Mouse (Mus musculus) embryonic facial prominence, embryonic 14.5 days (tissue): ENCODE measurements around the gene Galt. TPM values are rescaled to one million over a fixed set of nuclear protein-coding genes. Genes with fewer than 3 reads are reported as not detected.
A peak's percentile ranks its signal among the peaks of the same experiment; 100 is the strongest.
"Not testable (repeated sequence)": the region's sequence is repeated elsewhere in the genome, so short reads cannot be mapped to it uniquely, and the experiment has no call there.

Source experiments
- ATAC-seq: fragments of 200-750 bp; cut with Nextera tagmentation; 2 replicates; pipeline ENCODE4 v1.8.0; 2017; ENCODE audit warnings: low read depth, moderate number of reproducible peaks, moderate TSS enrichment
- DNase-seq: peaks from one replicate; pipeline ENCODE4 v3.0.0-alpha.2; 2015; ENCODE audit warnings: low spot score
- H3K27ac ChIP-seq: fragments of 300-500 bp; sonication (generic); replicated peaks from 2 replicates; pipeline ENCODE4 v1.5.1; 2014; ENCODE audit warnings: low read depth, mild to moderate bottlenecking, low read length, moderate library complexity
- H3K27me3 ChIP-seq: fragments of 300-500 bp; sonication (generic); replicated peaks from 2 replicates; pipeline ENCODE4 v1.6.1; 2014; ENCODE audit warnings: low read length; ENCODE audit not compliant: control insufficient read depth, insufficient read depth
- H3K36me3 ChIP-seq: fragments of 300-500 bp; sonication (generic); 2 replicates; pipeline ENCODE4 v1.6.1; 2014; ENCODE audit warnings: low read length, mixed read lengths; ENCODE audit not compliant: control insufficient read depth, insufficient read depth
- H3K4me1 ChIP-seq: fragments of 300-500 bp; sonication (generic); 2 replicates; pipeline ENCODE4 v1.6.1; 2014; ENCODE audit warnings: antibody characterized with exemption, low read length; ENCODE audit not compliant: control insufficient read depth, insufficient read depth
- H3K4me2 ChIP-seq: fragments of 300-500 bp; sonication (generic); 2 replicates; pipeline ENCODE4 v1.6.1; 2014; ENCODE audit warnings: low read depth, mild to moderate bottlenecking, low read length, moderate library complexity, mixed read lengths
- H3K4me3 ChIP-seq: fragments of 300-500 bp; sonication (generic); 2 replicates; pipeline ENCODE4 v1.5.1; 2014; ENCODE audit warnings: low read depth, mild to moderate bottlenecking, low read length
- H3K9ac ChIP-seq: fragments of 300-500 bp; sonication (generic); 2 replicates; pipeline ENCODE4 v1.6.1; 2014; ENCODE audit warnings: low read depth, mild to moderate bottlenecking, low read length, moderate library complexity, mixed read lengths
- H3K9me3 ChIP-seq: fragments of 300-500 bp; sonication (generic); 2 replicates; pipeline ENCODE4 v1.6.1; 2016; ENCODE audit warnings: low read length; ENCODE audit not compliant: control insufficient read depth
- WGBS: fragments of 180-500 bp; shearing (Covaris S2); extraction: QIAGEN DNeasy Blood & Tissue Kit; methylation state at CpG from one replicate; pipeline ENCODE4 v1.1.7; 2014; 5-methylcytosine and 5-hydroxymethylcytosine counted together
- polyA plus RNA-seq: library from polyadenylated mRNA; unstranded; fragments of >200 nt; fragmentation: Nextera tagmentation; extraction: Ambion mirVana; gene quantifications from 2 replicates; pipeline ENCODE4 v1.2.1, GENCODE M21; 2014

Galt gene
- polyA plus RNA-seq, 1 experiment from 2014 or later = 35.1 TPM

DNA sequence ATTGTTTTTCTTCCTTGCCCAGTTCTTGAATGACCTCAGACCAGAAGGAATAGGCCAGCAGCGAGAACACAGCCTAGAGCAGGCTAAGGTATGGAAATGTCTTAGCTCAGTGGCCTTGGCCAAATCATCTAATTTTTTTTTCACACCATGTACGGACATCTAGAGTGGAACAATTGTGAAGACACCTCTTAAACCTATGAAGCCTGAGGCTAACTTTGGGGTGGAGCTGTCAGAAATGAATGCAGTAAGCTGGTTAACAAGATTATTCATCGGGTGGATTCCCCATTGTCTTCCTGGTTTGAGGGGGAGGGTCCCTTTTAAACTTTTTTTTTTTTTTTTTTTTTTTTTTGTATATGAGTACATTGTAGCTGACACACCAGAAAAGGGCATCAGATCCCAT is 19.5 kb downstream of the Galt start:
- Histone ChIP-seq H3K4me3 (peak overlapping the region; percentile 37; the same call in 1 of the 2 replicates), H3K9ac (peak overlapping the region; percentile 43; the same call in 1 of the 2 replicates), H3K4me2 (peak overlapping the region; percentile 49)
- not testable (repeated sequence) for DNase-seq, H3K36me3 ChIP-seq, H3K27me3 ChIP-seq, ATAC-seq, H3K27ac ChIP-seq, H3K9me3 ChIP-seq, H3K4me1 ChIP-seq
- 68% methylated on average over 3 of the region's 3 CpGs for WGBS

DNA sequence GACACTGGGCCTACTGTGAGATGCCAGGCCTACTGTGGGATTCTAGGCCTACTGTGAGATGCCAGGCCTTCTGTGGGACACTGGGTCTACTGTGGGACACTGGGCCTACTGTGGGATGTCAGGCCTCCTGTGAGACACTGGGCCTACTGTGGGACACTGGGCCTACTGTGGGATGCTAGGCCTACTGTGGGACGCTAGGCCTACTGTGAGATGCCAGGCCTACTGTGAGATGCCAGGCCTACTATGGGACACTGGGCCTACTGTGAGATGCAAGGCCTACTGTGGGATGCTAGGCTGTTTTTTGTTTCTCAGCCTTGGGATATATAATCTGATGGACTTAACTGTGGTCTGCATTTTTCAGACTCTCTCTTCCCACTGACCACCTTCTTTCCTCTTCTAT is 20.8 kb downstream of the Galt start:
- not testable (repeated sequence) for H3K4me1 ChIP-seq, ATAC-seq, H3K36me3 ChIP-seq, H3K27me3 ChIP-seq, H3K9me3 ChIP-seq, DNase-seq, H3K4me3 ChIP-seq, H3K9ac ChIP-seq, H3K27ac ChIP-seq, H3K4me2 ChIP-seq
- 60% methylated on average over 1 of the region's 1 CpGs for WGBS

DNA sequence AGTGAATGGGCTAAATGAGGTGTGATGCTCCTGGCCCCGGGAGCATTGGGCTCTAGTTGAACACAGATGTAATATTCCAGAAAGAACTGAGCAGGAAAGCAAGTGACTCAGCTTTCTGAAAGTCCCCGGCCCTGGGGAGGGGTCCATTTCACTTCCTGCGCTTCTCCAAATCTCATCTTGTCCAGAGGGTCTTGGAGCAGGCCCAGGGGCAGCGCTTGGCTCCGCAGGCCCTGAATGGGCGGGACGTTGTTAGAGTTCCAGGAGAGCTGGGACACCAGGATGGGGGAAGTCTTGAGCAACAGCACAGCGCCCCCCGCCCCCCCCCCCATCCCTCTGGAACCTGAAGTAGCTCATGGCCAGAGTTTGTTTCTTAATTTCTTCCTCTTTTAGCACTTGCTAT is 26.2 kb downstream of the Galt start:
- WGBS = 11% methylated on average over 3 of the region's 9 CpGs
- H3K27me3 ChIP-seq, H3K4me1 ChIP-seq, DNase-seq, ATAC-seq, H3K9me3 ChIP-seq, H3K4me3 ChIP-seq, H3K36me3 ChIP-seq, H3K27ac ChIP-seq, H3K9ac ChIP-seq: not testable (repeated sequence)
- H3K4me2 ChIP-seq = 0 out of 2 replicates have a peak overlapping the region, but pooled peaks have one; percentile 29

DNA sequence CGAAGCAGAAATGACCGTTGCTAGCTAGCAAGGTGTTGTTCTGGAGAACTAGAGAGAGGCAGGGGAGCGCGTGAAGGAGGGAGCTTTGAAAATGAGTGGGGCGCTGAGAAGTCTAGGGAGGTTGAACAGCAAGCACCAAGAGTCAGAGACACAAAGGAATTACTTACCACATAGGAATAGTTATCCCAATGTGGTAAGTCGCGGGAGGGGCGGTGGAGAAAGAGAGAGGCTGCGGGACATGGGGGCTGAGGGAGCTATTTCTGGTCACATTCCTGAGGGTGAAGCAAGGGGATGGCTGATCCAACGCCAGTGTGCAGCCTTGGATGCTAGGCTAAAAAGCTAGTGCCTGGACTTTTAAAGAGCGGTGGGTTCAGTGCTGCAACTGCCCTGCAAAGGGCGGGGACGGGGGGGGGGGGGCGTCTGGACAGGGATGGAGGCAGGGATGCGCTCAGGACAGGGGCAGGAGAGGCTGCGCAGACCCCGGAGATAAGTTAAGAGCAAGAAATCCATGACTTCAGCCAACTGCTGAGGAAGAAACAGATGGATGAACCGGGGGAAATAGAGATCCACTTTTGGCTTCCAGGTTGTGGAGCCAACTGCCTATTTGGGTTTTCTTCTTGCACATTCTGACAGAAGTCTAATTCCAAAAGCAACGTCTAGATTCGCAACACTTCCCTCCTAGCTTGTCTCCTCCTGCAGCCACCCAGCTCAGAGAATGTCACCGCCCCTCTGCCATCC is 26.9 kb downstream of the Galt start:
- not testable (repeated sequence) for H3K4me1 ChIP-seq, H3K9ac ChIP-seq, H3K9me3 ChIP-seq, ATAC-seq, H3K27ac ChIP-seq, DNase-seq, H3K36me3 ChIP-seq, H3K4me3 ChIP-seq, H3K27me3 ChIP-seq
- WGBS = 10% methylated on average over 13 of the region's 21 CpGs
- peak overlapping the region; percentile 29 for H3K4me2 ChIP-seq

DNA sequence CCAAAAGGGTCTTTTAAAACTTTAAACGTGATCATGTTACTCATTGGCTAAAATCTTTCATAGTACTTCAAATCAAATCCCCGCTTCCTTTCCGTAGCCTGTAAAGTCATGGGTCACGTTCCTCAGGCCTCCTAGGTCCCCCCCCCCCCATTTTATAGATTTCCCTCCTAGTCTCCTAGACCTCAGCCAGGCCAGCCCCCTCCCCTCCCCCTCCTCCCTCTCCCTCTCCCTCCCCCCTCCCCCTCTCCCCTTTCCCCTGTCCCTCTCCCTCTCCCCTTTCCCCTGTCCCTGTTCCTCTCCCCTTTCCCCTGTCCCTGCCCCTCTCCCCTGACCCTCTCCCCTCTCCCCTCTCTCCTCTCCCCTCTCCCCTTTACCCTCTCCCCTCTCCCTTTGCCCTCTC is 27.7 kb downstream of the Galt start:
- H3K9ac ChIP-seq, H3K4me2 ChIP-seq, ATAC-seq, H3K36me3 ChIP-seq, H3K4me3 ChIP-seq, H3K4me1 ChIP-seq, DNase-seq, H3K9me3 ChIP-seq, H3K27ac ChIP-seq, H3K27me3 ChIP-seq: not testable (repeated sequence)
- WGBS = 30% methylated on average over 4 of the region's 4 CpGs

DNA sequence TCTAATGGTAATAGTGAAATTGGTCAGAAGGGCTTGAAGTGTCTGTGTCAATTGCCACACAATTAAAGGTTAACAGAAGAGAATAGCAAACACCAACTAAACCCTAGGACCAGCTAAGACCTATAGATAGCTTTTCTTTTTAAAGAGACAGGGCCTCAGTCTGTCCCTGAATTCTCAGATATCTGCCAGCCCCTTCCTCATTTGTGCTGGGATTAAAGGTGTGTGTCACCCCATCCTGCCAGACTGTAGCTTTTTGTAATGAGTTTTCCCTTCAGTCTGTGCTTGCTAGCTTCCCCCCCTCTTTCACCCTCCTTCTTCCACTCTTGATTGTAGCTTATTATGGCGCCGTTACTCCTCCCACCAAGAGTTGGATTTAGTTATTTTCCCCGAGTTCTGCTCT is 28.2 kb downstream of the Galt start:
- H3K27me3 ChIP-seq, H3K4me2 ChIP-seq, H3K4me3 ChIP-seq, ATAC-seq, H3K9ac ChIP-seq, H3K27ac ChIP-seq, H3K4me1 ChIP-seq, H3K36me3 ChIP-seq, DNase-seq, H3K9me3 ChIP-seq: not testable (repeated sequence)
- 32% methylated on average over 3 of the region's 3 CpGs for WGBS

Other genes starting within 250 kb of the Galt start
- 6.0 and 16.3 TPM in 2 replicates for gene 1110017D15Rik, start 237.9 kb upstream of the Galt start, polyA plus RNA-seq
- 4.0 and 4.1 TPM in 2 replicates for gene Fam219a, start 185.7 kb upstream of the Galt start, polyA plus RNA-seq
- 1.6 and 3.7 TPM in 2 replicates for gene Dnaic1, start 185.5 kb upstream of the Galt start, polyA plus RNA-seq
- 22.7 and 26.0 TPM in 2 replicates for gene Enho, start 114.9 kb upstream of the Galt start, polyA plus RNA-seq
- gene Cntfr, start 58.1 kb upstream of the Galt start, polyA plus RNA-seq = 12.8 and 13.0 TPM in 2 replicates
- gene Il11ra1, start 55.2 kb upstream of the Galt start, polyA plus RNA-seq = 317 and 362 TPM in 2 replicates
- gene Rpp25l, start 41.7 kb upstream of the Galt start, polyA plus RNA-seq = 67.4 and 68.7 TPM in 2 replicates
- gene Dctn3, start 32.1 kb upstream of the Galt start, polyA plus RNA-seq = 112 and 117 TPM in 2 replicates
- 0.12 and 0.15 TPM in 2 replicates for gene Arid3c, start 24.1 kb upstream of the Galt start, polyA plus RNA-seq
- gene Sigmar1, start 929 bp downstream of the Galt start, polyA plus RNA-seq = 77.9 and 79.7 TPM in 2 replicates
- gene Ccl27a, start 19.0 kb downstream of the Galt start, polyA plus RNA-seq = 41.4 and 46.0 TPM in 2 replicates
- 53.6 TPM in 1 of 2 replicates, not detected in the other for gene Gm21541, start 148.4 kb downstream of the Galt start, polyA plus RNA-seq
- 1.2 and 2.1 TPM in 2 replicates for gene Gm20878, start 186.3 kb downstream of the Galt start, polyA plus RNA-seq
- gene Fam205a4, start 210.8 kb downstream of the Galt start, polyA plus RNA-seq = 0.53 and 0.64 TPM in 2 replicates